Mouse (Mus musculus) liver, embryonic 14.5 days (tissue): ENCODE measurements at regions not wholly inside any gene's neighbourhood (a gene's known extent, or its start where the extent isn't known, plus 50 kb on each side); places are given as distances from the start of the nearest gene placed in this dataset.

Source experiments
- CTCF ChIP-seq: IDR thresholded peaks from 2 replicates; pipeline ENCODE4 v1.5.1; 2016; ENCODE audit warnings: antibody characterized with exemption, low read depth, control low read depth
- EP300 ChIP-seq: IDR thresholded peaks from 2 replicates; pipeline ENCODE4 v1.6.1; 2016; ENCODE audit warnings: antibody characterized with exemption, low read depth

DNA sequence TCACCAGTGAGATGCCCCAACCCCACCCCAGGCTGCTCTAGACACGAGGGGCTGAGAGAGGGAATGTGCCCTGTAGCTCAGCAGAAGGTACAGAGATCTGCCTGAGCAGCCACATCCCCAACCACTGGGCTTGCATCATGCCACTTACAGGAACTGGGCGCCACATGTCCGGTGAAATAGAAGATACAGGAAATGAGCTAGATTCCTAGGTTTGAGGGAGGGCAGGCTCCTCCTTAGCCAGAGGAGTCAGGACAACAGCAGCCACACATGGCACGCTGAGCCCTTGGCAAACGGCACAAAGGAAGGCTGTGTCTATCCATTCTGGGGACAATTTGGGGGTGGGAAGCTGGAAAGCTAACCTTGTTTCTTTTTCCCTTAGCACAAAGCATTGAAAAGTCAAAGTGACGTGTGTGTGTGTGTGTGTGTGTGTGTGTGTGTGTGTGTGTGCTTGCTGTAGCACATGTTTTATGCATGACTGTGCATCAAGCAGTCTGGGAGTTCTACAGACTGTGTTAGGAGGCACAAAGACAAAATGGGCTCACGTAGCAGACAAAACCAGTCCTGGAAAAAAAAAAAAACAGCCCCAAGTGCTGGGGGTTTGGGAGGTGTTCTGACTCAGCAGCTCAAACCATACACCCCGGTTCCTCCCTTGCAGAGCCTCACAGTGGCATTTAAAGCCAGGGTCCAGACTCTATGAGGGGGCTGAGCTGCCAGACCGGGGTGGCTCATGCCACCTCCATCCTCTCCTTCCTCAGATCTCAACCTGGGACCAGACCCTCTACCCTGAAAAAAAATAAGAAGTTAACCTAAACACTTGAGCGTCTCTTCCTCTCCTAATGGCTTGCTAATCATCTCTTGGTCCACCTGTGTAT is 343.7 kb upstream of the Smim15 start:
- TF ChIP-seq CTCF (no peak), EP300 (no peak)
